Mouse (Mus musculus) adrenal gland, adult 8-10 months (tissue): ENCODE measurements around the gene Gm10837. TPM values are rescaled to one million over a fixed set of nuclear protein-coding genes. Genes with fewer than 3 reads are reported as not detected.
"Not testable (repeated sequence)": the region's sequence is repeated elsewhere in the genome, so short reads cannot be mapped to it uniquely, and the experiment has no call there.

Experiments used
- DNase-seq: peaks from one replicate; pipeline ENCODE4 v3.0.0; 2022
- total RNA-seq, 4 experiments: library from RNA; stranded (reverse); gene quantifications; 2 replicates each; pipeline ENCODE4 v1.2.4; 2022

Gene Gm10837
- not detected for total RNA-seq

DNA sequence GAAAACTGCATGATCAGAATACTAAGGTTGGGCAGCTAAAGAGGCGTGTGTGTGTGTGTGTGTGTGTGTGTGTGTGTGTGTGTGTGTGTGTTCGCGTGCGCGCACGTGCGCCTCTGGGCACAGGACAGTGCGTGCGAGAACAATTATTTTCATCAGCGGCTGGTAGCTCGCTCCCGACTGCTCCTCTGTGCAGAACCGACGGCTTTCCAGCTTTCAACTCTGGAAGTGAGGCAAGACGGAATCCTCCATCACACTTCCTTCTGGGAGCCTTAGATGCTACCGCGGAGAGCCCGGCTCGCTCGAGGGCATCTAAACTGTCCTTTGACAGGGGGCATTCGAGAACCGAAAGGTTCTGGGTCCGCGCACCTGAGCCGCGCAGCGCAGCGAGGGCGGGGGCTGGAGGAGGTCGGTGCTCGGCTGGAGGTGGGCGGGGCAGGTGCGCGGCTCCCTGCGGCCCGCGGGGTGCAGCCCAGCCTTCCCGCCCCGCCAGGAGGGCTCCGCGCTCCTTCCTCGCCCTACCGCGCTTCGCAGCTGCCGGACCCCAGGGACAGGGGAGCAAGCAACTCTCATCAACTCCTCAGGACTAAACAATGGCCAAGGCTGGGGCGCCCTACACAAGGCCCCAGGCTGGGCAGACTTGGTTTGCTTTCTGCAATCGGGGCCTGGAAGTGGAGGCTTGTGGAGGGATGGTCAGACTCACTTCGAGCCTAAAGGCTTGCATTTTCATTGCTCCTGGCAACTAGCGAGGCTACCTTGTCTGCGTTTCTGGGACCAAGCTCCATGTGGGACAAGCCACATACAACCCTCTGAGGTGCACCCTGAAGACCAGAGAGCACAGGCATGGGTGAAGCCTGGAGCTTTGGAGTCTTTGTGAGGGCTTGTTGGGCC, at the start of gene Gm10837:
Gene Gm10837 (plus strand): TSS at position 146 of the 888 bp plus-strand sequence.
- no peak for DNase-seq

DNA sequence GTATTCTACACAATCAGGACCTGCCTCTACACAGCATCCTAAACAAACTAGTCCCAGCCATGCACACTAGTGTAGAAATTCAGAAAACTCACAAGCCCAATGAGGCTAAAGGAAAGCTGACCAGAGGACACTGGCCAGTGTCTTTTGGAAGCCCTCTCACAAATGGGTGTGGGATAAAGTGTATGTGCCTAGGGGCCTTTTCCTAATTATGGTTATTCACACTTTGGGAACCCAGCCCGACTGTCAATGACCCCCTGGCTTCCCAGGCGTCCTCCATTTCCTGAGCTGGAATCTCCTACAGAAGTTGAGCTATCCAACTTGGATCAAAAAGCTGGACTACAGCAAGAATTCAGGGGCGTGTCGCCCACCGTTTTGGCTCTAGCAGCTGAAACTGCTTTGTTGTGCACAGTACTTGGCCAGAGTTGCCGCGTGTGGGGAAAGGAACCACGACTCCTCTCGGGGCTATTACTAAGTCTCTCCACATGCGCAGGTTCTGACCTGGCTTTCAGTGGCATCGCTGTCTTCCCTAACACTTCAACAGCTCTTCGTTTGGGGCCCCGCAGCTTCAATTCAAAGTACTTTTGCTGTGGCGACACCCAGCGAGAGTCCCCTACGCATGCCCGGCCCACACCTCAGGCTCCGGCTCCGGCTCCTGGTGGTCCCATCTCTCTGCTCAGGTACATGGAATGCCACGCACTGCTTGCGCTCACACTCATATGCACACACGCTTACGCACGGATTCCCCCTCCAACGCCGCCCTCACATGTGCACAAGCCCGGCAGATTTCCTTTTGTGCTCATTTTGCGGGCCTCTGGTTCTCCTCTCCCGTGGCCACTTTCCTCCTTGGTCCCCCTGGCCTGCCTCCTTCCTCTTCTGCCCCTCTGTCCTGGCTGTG, 40.5 kb upstream of the Gm10837 start:
- no peak for DNase-seq

DNA sequence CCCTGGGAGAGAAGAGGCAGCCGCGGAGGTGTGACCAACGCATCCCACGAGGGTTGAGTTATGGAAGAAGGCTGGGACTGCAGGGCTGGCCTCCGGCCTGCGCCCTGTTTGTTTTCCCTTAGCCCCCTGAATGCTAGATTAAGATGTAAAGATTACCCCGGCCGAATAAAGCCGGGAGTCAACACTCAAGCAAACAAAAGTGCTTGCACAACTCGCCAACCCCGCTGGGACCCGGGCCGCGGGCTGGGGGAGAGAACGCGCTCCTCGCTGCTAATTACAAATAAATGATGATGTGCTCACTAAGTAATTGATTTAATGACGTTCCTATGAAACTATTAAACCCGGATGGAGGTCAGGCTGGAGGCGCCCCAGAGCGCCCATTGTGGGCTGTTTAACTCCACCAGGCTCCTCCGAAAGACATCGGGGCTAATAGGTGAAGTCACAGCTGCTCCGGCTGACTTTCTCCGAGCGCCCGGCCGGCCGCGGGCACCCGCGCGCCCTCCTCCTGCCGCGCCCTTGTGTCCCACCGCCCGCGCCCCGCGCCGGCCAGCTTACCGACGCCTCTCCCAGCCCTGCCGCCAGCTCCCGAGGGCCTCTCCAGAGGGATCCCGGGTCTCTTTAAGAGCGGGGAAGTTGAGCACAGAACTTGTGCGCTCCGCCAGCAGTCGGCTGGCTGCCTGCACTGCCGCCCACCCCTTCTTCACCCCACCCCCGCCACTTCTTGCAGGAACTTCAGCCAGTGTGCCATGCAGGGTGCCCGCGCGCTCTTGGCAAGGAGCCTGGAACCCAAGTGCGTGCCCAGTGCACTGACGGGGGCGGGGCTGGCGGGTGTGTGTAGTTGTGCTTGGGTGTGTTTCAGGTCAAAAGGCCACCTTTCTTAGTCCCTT, 39.6 kb upstream of the Gm10837 start, which contains the start of gene Gm5089:
Gene Gm5089 (minus strand): TSS at position 620 of the 887 bp plus-strand sequence.
- no peak for DNase-seq

DNA sequence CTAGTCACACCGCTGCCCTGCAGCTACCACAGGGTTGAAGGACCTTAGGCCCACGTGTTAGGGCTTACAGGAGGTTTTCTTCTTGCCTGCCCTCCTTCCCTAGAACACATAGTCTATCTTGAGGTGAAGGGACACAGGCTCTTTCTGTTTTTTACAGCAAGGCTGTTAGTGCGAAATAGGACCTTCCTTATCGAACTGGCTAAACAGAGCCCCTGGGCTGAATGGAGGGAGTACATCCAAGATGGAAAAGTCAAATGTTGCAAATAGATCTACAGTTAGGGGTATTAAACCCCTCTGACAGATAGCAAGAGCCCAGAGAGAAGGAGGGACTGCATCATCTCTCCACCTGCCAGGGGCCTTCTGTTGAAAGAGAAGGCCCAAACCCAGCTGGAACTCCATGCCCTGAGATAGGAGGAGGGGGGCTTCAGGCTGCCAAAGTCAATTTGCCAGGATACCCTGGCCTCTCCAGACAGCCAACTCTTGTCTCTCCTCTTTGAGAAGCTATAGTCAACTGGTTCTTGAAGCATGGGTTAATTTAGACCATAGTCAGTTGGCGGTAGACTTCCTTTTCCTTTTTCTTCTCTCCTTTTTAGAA, 38.7 kb upstream of the Gm10837 start:
- no peak for DNase-seq

DNA sequence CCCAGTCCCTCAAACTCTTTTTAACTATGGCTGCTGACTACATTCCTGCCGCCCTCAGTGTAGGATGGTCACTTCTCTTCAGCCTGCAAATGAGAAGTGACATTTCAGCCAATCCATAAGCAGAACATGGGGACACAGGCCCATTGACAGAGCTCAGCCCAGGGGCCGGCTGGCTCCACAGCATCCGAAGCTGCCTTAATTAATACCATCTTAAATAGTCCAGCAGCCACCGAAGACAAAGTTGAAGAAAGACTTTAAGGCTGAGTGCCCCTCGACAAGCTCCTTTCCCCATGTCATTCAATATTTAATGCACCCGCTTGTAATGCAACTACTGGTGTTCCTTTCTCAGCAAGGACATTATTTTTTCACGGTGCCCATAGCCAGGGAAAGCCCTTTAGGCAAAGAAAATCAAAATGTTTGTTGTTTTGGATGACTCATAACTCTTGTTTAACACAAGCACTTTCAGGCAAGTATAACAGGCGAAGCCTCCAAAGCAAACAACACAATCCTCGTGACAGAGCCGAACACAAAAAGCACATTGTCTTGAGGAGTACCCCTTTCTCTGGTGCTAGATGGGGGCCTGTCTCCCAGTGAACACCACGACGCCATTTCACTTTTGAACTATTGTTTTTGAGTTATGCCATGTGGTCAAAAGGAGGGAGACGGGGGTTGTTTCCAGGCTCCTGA, 37.5 kb upstream of the Gm10837 start:
- no peak for DNase-seq

DNA sequence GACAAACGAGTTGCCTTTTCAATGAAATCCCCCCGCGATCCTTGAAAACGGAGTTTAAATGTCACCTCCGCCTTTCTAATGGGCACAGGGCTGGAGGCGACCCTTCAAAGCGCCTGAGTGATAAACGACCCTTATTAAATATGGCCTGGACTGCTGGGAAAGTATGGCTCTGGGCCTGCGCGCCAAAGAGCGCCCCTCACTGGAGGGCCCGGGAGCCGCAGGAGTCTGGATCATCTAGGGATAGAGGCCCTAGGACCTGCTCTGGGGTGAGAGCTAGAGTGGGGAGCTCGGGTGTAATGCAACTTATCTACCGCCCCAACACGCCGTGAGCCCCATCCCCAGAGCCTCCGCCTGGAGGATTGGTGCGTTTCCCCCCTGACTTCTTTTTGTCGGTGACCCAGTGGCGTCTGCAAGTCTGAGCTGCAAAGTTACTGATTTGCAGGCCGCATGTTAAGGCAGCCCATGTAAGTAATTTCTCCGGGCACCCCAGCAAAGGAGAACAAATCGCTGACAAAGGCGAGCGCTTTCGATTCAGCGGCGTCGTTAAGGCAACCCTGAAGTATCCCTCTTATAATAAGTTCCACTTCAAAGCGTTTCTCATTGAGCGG, 36.9 kb upstream of the Gm10837 start:
- DNase-seq, result no peak

DNA sequence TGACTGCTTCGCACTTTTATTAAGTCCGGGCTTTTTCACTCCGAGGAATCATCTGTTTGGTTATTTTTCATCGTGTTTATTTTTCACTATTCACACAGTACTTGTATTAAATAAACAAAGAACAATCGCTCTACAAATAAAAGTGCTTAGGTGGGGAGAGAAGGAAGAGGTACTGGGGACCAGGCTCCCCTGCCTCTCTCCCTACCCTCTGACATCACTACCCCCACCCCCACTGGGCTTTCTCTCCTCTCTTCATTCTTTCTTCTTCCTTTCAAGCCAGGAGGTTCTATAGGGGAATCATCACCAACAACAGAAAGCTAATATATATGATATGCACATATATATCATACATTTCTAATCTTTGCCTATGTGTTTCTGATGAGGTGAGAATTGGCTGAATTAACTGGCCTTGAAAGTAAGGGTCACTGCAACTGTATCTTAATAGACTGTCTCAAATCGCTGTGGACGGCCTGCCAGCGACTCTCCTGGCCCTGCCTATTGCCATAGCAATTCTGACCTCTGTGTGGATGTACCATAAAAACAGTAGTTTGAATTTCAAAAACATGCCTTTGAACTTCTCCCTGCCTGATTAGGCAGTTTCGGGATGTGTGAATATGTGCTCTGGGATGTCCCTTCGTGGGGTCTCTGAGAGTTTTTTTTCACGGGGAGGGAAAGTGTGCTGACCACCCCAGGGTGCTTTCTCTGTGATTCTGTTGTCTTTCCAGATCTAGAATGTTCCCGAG, 36.2 kb upstream of the Gm10837 start:
- no peak for DNase-seq

DNA sequence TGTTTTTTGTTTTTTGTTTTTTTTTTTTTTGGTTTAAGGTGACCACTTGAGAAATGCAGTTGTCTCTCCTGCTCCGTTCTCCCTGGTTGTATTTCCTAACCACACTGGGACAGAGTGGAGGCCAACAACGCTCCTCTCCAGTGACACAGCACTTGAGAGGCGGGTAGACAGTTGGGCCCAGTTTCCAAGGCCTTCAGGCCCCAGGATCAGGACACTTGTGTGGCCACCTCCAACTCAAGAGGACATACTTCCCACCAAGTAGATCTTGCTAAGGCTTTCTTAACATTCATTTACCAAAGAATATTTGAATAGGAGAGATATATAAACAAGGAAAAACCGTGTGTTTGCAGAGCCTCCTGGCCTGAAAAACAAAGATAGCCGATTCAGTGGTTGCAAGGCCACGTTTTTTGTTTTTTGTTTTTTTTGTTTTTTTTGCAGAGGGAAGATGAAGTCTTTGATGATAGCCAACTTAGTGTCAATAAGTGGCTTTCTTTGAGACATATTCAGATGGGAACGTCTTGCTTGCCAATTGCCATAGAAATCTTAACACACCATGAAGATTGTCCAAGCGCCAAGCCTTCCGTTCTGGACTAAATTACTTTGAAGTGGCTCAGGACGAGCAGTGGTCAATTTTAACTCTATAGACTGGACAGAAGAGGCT, 35.4 kb upstream of the Gm10837 start:
- no peak for DNase-seq

DNA sequence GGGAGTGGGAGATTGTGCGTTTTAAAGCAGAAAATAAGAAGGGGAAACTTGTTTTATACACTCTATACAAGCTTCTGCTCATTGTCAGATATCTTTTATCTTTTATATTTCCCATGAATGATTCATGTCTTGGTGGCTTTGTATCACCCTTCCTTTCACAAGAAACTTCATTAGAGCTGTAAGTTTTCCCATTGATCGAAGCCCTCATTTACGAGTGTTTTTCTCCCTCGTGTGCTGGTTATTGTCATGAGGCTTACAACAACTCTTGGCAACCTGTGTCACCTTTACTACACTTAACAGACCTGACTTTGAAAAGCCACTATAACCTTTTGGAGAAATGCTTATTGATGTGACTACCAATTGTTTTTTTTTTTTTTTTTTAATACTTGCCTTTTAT, 34.8 kb upstream of the Gm10837 start:
- no peak for DNase-seq

DNA sequence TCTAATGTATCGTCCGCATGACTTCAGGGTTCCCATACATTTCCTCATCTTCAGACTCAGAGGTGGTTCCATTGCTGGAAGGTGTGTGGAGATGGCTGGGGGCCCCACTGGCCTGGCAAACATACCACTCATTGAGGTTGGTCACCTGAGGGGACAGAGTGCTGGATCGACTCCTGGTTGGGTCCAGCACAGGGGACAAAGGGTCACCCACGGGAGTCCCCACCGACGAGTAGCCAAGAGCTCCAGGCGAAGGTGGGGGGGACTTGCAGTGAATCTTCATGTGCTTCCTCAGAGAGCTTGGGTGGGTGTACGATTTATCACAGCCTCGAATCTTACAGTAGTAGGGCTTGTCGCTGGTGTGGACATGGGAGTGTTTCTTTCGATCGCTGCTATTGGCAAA, 31.1 kb upstream of the Gm10837 start:
- not testable (repeated sequence) for DNase-seq

DNA sequence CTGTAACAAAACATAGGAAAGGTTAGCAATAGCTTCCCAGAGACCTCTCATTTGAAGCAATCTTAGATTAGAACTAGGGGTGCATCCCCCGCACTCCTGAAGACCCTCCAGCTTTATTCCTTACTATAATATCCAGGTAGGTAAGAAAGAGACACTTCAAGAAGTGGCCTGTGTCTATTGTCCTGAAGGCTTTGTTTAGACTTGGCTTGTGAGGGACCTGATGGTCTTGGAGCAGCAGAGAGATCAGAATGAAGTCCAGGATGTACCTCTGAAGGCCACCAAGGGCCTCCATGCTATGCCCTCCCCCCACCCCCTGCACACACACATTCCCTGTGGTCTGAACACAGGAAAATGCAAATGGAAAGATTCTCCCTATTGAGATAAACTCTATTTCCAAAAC, 30.6 kb upstream of the Gm10837 start:
- DNase-seq, result no peak

DNA sequence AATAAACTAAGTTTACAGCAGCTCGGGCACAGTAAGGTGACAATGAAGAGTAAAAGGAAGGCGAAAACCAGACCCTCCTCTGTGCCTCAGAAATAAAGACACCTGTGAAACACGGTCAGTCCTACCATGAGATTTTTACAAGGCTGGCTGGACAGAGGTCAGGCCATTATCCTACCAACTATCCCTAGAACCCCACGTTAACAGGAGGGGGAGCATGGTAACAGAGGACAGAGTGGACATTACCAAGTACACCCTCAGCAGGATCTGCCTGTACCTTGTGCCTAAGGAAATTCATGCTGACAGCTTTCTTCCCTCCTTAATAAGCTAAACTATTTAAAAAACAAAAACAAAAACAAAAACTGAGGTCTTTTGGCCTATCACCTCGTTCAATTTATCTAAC, 30.2 kb upstream of the Gm10837 start:
- no peak for DNase-seq

DNA sequence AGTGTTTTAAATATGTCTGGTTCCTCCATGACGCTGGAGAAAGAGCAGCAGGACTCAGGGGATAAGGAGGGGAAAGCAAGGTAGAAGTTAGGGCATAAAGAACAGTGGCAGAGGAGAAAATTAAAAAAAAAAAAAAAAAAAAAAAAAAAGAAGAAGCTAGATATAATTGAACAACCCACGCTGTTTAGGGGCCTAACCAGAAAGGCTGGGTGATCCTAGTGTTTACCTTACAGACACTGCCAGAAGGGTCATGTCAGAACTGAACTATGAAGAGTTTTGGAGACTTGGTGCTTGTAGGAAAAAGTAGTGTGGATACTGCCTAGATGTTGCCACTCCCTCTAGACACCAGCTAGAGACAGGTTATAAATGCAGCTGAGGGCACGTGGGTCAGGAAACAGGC, 28.9 kb upstream of the Gm10837 start:
- DNase-seq, result no peak

DNA sequence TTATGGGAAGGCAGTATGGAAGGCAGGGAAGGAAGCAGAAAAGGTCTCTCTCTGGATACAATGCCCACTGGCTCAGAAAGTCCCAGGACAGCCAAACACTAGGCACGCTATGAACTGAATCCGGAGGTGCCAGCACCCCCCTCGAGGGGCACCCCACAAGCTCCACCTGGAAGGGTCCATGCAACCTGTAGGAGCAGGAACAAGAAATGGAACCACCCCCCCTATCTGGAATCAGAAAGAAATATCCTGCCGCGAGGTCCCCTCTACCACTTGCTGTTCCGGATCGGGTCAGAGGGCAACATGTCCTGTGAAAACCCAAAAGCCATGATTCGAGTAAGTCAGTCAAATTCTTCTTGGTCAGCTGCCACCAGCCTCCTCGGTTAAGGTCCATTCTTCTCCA, 28.4 kb upstream of the Gm10837 start:
- no peak for DNase-seq

DNA sequence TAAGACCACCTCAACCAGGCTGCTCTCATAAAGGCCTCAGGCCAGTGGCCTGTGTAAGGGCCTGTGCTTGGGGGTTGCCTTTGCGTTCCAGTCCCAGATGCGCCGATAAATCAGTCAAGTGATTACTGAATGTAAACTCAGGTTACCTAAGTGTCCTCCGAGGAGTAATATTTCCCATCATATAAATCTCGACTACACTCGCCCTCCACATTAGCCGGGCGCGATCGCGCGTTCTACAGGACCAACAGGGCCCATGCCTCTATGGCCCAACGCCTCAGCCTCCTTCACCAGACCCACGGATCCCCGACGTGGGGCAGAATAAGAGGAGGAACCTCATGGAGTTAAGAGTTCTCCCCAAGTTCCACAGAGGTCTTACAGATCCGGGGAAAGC, 27.7 kb upstream of the Gm10837 start:
- DNase-seq, result no peak

DNA sequence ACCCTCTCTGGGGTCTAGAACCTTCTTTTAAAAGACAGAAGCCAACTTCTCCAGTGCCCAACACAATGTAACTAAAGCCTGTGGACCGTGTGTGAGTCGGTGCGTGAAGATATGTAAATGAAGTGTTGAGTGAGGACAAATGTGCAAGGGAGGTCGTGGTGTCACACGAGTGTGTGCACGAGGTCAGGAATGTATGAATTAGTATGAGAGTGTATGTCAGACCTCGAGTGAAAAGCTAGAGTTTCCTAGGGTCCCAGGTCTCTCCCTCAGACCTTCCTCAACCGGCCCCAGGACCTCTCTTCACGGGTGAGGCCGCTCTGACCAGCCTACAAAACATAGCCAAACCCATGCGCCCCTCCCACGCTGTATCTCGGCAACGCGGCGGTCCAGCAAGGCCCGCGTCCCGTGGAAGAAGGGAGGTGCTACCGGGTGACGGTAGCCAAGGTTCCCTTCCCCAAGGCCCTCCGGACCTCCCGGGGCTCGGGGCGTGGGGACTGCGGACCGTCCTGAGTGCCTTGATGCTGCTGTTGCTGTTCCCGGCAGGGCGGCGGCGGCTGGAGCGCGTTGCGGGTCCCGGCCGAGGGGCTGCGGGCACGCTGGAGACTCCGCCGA, 27.2 kb upstream of the Gm10837 start:
- DNase-seq, result no peak

DNA sequence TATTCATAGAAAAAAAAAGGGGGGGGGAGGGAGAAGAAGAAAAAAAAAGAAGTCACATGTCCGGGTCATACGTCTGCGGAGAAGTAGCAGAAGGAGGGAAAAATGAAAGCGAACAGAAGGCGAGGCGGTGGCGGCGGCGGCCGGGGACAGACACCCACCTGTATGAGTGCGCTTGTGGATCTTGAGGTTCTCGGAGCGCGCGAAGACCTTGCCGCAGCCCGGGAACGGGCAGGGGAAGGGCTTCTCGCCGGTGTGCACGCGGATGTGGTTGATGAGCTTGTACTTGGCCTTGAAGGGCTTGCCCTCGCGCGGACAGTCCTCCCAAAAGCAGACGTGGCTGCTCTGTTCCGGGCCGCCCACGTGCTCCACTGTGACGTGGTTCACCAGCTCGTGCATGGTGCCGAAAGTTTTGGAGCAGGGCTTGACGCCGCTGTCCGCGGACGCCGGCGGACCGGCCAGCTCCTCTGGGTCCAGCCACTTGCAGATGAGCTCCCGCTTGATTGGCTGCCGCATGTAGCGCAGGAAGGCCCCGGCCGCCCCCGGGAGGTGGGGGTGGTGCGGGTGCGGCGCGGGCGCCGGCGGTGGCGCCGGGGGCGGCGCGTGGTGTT, 26.5 kb upstream of the Gm10837 start:
- DNase-seq, result not testable (repeated sequence)

DNA sequence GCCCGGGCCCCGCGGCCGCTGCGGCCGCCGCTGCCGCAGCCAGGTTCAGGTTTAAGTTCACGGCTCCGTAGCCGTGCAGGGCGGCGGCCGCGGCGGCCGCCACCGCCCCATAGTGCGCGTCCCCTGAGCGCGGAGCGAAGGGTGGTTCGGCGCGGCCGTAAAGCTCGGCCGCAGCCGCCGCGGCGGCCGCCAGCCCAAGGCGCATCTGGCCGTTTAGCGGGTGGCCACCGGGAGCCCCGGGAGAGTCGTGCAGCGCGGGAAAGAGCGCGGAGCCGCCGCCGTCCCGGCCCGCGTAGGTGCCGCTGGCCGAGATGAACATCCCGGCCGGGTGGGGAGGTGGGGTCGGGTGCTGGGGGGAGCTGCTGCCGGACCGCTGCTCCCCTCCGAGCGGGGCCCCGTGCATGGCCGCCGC, 26.0 kb upstream of the Gm10837 start:
- no peak for DNase-seq
